Mouse (Mus musculus) brain, embryonic 14.5 days (tissue): ENCODE measurements around the gene Rnf186.

Experiments used
- CTCF ChIP-seq: fragments of 200-500 bp; IDR thresholded peaks from 2 replicates; pipeline ENCODE4 v1.5.1; 2012; ENCODE audit warnings: inconsistent platforms, mild to moderate bottlenecking, moderate library complexity, borderline replicate concordance; ENCODE audit not compliant: insufficient read depth, insufficient read length; ENCODE audit errors: extremely low read depth
- POLR2A ChIP-seq: fragments of 200-500 bp; IDR thresholded peaks from 2 replicates; pipeline ENCODE4 v1.6.1; 2012; ENCODE audit warnings: mild to moderate bottlenecking, inconsistent platforms, borderline replicate concordance; ENCODE audit not compliant: poor library complexity, insufficient read depth, insufficient read length, severe bottlenecking; ENCODE audit errors: extremely low read depth

DNA sequence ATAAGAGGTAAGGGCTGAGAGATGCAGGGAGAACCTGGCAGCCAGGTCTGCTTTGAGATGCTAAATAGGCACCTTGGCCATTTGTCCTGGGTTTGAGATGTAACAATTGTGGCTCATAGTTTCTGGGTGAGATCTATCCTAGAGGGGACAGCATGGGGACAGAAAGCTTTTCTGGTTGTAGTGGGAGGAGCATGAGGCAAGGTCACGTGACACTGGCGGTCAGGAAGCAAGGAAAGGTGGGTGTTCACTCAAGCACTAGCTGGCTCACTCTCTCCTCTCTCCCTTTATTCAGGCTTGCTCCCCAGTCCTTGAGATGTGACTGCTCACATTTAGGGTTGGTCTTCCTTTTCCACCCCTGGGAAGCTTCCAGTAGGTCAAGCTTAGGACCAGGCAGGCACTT is 34.1 kb downstream of the Rnf186 start:
- TF ChIP-seq POLR2A (no peak), CTCF (no peak)
